Mouse (Mus musculus) Muller cell, postnatal 12 days (primary cell): Measurements from ENCODE around the gene Plxnc1.

ENCODE experiments used
- DNase-seq: peaks from one replicate; pipeline ENCODE4 v3.0.0-alpha.2; 2015; ENCODE audit errors: inconsistent ontology term

Plxnc1 gene

DNA sequence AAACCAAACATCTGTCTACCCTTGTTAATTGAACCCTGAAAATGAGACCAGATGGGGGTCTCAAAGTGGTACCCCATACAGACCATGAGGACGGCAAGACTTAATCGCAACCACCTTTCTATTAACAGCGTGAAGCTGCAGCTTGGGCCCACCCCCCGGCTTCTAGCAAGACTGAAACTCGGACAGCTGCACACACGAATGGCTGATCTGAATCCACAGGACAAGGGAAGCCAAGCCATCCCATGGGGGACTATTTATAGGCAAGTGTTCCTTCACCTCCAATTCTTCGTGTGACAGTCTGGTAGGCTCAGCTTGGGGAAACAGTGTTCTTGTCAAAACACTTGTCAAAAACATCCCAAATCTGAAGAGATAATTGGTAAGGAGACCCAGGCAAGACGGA is 24.1 kb downstream of the Plxnc1 start:
- no peak for DNase-seq

DNA sequence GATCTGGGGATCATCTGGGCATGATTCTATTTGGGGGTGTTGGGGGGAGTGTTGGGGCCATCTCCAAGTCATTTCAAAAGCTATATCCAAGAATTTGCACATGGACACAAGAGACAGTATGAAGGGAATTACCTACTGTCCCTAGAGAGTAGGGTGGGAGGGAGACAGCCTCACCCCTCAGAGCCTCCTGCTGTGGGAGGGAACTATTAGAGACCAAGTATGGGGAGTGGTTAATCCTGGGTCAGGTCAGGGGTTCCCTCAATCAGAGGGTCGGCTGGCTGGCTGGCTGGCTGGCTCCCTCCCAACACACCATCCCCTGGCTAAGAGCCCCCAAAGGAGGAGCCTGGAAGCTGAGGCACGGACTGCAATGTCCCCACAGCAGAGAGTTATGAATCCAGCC is 24.7 kb downstream of the Plxnc1 start:
- no peak for DNase-seq

DNA sequence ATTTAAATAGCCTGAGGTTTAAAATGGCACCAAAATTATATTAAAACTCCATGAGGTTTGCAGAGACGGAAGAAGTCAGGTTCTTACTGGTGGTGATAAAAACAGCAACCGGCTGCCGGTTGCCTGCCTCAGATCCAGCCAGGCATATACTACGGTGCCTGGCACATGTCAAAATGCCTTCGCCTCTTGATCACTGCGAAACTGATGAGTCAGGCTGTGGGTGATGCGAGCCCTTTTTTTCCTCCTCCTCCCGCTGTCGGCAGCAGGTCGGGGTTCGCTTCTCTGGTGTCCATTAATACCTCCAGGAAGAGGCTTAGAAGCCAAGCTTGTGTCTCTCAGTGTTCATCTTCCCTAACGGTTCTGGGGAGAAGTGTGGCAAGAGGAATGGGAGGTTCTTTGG is 25.1 kb downstream of the Plxnc1 start:
- DNase-seq, result peak; percentile 43

DNA sequence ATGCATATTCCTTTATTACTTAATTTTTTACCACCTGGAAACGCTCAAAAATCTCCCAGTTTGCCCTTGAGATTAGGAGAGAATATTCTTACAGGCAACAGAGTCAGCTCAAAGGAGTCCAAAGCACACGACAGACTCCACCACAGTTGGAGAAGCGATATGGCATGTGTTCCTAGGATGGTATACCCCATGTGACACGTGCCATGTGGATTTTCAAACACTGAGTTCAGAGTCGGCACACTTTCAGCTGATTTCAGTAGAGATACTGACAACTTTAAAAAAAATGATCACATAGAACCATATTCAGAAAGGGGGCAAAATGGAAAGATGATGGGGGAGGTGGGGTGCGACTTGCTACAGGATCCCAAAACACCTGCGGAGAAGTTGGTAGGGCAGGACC is 26.0 kb downstream of the Plxnc1 start:
- no peak for DNase-seq

DNA sequence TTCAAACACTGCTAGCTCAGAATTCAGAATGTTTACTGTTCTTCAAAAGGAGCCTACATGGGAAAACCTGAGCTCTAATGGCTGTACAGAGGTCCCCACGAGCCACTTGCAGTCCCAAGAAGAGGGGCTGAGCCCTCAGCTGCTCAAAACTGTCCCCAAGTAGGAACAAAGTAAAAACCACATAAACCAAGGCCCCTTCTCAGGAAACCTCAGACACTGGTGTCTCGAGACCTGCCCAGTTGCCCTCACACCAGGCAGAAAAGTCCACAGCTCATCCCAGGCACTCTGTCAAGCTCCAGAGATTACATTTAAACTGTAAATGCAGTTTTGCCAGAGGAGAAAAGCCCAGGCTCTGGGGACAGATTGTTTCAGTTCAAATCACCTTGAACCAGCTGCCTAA is 26.6 kb downstream of the Plxnc1 start:
- no peak for DNase-seq

DNA sequence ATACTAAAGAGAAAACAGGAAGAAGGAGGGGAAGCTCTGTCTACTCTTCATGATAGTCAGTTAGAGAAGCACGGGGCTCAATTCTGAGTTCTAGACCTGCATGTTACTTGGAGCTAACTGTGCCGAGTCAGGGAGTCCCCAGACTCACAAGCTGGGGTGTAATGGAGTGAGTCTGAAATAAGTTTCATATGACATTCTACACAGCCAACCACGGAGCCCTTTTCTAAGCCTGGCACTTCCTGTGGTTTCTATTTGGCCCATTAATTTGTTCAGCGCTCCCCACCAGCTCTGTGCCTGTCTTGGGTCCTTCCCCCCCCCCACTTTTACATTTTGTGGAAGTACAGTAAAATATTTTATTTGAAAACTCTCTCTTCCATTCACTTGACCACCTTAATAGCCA is 27.3 kb downstream of the Plxnc1 start:
- DNase-seq, result no peak

DNA sequence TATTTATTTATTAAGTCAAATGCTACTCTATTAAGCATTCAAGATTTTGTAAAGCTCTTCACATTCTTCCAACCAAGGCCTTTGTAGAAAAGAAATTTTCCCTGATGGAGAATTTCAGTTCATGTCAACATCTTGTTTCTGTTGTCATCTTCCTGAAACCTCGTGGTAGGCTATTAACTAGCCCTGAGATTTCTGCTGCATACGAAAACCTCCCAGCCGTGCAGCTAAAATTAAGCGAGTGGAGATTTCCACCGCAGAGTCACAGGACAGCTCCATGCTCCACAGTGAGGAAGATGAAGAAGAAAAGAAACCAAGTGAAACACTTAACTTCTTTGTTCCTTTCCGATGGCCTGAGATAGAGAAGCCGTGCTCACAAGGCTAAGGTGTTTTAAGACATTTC is 28.0 kb downstream of the Plxnc1 start:
- DNase-seq, result no peak

DNA sequence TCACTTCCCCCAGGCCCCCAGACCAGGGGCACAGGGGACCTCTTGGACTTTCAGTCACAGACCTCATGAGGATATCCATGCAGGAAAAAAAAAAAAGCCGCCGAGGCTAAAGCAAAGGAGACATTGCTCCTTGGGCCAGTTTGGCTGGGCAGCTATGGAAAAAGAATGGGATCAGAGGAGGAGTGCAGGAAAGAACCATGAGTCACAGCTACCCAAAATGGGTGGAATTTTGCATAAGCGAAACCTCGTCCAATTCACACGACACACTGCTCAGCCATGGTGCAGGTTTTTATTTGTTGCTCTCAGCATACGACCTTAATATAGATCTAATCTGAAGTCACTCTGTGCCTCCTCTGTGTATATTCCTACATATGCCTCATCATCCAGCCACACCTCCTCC is 28.9 kb downstream of the Plxnc1 start:
- DNase-seq, result no peak

DNA sequence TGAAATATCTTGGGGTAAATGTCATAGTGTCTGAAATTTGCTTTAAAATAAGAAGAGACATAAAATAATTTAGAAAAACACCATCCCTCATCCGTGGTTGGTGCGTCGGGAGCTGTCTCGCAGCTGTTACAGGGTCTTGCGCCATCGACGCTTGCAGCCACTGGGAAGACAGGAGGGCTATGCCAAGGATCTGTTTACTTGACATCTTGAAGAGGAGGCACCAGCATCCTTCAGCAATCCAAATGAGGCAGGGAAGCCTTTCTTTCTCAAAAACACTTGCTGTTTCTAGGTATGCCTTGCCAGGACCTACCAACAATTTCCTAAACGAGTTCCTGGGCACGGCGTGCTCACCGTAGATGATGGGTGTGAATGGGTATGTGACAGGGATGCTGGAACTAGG is 30.6 kb downstream of the Plxnc1 start:
- DNase-seq, result no peak

DNA sequence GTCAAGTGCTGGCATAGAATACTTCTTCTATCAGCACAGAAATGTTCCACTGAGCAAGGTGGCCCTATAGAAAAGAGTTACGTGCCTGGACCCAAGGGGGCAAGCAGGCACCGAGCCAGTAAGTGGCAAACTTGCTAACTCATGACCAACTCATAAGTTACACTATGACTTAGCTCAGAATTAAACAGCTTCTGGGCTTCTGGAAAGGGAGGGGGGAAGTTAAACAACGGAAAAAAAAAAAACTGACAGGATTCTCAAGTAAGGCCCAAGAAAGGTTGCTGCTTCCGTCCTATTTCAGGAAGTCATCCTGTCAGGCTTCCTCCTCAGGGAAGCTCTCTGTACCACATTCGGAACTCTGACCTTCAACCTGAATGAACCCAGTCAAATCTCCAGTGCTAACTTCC is 31.3 kb downstream of the Plxnc1 start:
- DNase-seq, result no peak

DNA sequence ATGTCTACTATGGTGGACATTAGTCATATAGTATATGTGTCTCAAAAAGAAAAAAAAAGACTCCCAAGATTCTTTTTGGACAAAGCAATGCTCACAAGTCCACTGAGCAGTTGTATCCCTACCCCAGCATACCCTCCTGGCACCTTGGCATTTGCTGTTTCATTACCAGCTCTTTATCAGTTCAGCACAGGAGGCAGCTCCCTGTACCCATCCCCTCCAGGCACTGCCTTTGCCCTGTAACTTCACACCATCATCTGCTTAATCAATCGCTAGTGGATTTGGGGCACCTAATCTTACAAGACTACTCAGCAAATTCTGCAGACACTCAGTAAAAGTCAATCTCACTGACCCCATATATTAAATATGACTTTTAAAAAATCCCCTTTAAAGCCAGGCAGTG is 32.1 kb downstream of the Plxnc1 start:
- no peak for DNase-seq

DNA sequence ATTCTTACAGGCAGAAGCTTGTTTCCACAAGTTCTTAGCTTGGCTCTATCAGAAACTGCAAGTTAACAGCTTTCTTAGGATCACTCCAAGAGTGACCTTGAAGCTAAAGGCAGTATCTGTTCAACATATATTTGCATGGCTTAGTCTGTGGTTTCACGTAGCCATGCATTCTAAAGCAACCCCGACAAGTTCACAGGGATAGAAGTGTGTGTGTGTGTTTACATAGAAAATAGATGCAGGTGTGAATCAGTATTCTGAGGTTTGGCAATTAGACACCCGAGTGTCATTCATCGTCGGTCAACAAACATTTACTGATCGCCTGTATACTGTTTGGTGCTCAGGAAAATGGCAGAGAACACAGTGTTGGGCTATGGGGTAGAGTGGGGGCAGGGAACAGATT is 33.5 kb downstream of the Plxnc1 start:
- DNase-seq, result no peak

DNA sequence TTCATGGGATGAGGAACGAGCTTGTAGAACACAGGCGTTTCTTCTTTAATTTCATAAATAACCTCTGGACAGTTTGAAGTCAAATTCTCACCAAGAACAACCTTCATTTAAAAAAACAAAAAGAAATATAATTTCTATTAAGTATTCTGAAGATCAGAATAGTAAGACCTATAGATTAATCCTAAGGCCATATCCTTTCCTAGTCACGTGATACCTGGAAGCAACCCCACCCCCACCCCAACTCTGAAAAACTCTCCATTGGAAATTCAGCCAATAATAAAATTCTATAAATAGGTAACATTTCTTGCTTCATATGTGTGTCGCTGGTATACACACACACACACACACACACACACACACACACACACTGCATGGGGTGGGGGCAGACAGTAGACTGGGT is 34.1 kb downstream of the Plxnc1 start:
- no peak for DNase-seq

DNA sequence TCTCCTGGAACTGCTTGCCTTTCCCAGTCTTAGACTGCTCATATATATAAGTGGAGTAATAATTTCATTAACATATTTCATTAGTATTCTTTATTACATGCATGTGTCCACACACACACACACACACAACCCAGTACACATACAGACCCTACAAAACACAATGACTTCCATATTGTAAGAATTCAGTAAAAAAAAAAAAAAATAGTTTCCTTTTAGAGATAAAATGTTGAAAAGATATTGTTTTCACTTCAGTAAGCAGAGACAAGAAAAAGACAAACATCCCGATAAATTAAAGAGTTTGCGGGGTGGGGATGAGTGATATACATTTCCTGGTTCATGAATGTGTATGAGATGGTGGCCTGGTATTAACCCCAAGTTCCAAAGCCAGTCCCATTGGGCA is 34.8 kb downstream of the Plxnc1 start:
- no peak for DNase-seq

DNA sequence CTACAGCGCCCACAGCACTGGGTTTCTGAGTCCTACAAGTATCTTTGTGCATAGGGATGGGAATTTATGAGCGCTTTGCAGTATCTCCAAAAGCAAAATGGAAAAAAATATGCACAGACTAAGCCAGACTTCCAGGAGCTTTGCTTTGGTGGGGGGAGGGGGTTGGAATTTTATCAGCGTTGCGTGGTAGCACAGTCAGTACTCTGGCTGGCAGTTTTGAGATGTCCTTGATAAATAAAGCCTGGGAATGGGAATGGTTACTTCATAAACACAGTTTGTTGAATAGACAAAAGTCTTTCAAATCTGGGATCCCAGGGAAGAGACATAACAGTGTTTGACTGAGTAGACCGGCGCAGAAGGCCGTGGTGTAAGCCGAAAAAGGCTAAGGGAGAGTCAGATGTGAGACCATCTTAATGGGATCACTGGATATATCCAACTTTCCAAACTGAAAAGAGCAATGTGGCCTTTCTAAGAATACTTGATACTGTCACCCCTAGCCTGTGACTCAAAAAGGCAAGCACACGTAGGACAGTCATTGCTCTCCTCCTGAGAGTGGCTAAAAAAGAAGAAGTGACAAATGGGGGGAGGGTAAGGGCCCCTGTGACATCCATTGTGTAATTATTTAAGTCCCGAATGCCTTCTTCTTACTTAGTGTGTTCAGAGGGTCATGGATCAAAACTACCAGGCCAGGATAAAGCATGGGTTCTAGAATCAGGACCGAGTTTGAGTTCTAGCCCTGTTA is 35.5 kb downstream of the Plxnc1 start:
- DNase-seq, result peak; percentile 12

DNA sequence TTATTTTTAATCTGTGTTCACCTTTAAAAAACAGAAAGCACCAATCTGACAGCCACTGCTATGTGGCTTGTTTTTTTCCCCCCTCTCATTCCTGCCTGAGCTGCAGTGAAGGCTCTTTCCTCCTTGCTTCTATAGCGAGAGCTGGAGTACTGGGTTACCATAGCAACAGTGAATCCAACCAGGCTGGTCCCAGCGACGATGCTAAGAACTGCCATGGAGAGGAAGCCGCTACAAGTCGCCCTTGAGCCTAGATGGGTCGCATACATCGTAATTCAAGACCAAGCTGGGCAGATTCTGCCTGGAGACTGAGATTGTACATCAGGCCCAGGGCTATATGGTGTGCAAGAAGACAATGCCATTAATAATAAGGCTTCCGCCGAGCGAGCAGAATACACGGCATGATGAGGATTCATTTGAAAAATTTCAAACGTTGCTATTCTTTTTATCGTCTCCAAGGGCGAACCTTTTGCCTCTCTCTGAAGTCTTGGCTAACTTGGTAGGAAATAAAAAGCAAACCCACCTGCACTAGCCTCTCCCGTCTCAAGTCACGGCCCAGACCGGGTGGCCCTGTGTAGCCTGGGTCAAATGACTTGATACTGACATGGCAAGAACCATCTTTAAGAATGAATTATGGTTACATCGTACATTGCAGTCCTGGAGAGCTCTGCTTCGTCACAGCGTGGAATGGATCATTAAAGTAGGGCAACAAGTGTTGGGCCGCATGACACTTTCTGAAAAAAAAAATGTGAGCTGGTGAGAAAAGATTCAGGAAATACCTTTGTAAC is 38.8 kb downstream of the Plxnc1 start:
- DNase-seq, result peak; percentile 14

DNA sequence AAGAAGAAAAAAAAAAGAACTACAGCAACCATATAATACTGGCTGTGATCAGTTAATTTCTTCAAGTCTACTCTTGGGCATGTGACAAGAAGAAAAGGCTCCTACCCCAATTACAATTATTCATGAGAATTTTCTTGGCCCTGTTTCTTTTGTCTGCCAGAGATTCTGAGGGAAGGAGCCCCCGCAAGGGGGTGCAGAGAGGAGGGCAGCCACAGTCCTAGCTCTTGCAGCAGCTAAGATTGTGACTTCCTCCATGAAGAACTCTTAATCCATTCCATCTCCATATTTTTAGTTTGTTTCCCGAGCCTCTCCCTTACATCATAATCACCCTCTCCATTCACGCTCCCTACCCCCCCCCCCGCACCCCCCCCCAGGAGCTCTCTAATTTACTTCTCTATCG is 39.4 kb downstream of the Plxnc1 start:
- DNase-seq, result no peak

DNA sequence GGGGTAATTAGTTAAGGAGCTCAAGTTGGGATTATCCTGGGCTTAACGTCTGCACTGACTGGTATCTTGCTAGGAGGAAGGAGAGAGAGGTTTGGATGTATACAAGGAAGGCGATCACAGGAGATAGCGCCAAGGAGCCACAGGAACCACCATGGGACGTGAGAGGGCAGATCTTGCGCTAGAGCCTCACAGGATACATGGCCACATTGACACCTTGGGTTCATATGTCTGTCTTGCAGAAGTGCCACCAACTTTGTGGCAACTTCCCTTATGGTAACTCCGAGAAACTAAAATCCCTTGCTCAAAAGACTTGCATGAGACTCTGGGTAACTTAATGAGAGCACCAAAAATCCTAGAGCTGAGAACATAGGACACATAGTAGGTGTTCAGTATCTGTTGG is 47.7 kb downstream of the Plxnc1 start:
- DNase-seq, result no peak

DNA sequence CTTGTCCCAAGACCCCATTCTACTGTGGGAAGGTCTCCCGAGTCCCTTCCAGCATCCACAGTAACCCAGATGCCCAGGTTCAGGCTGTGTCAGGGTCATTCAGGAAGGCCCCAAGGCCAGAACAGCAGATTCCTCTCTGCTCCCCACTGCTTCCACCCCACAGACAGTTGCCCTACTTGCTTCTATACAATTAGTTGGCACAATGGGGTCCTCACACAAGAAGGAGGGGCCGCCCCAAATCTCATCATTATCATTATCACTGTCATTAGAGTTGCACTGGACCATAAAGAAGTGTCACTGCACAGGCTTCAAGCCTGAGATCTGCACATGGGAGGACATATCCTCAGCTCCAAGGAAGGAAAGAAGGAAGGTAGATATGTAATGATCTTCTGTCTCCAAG is 48.3 kb downstream of the Plxnc1 start:
- no peak for DNase-seq

DNA sequence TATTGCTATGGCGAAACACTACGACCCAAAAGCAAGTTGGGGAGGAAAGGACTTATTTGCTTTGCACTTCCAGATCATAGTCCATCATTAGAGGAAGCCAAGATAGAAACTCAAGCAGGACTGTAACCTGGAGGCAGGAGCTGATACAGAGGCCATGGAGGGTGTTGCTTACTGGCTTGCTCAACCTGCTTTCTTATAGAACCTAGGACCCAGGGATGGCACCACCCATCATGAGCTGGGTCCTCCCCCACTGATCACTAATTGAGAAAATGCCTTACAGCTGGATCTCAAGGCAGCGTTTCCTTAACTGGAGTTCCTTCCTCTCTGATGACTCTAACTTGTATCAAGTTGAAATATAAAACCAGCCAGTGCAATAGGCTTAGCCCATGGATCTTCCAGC is 48.8 kb downstream of the Plxnc1 start:
- DNase-seq, result no peak

DNA sequence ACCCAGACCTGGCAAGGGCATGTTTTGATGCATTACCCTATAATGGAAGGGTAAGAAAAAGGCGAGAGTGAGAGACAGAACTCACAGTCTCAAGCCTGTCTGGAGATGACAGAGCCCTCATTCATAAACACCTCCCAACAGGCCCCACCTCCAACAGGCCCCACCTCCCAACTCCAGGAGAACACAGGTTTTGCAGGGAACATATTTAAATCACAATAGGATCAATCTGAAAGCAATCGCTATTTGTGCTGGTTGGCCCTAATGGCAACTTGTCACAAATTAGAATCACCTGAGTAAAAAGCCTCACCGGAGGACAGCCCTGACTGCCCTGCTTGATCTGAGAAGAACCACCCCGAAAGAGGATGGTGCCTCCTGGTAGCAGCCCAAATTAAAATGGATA is 54.9 kb downstream of the Plxnc1 start:
- DNase-seq, result no peak

DNA sequence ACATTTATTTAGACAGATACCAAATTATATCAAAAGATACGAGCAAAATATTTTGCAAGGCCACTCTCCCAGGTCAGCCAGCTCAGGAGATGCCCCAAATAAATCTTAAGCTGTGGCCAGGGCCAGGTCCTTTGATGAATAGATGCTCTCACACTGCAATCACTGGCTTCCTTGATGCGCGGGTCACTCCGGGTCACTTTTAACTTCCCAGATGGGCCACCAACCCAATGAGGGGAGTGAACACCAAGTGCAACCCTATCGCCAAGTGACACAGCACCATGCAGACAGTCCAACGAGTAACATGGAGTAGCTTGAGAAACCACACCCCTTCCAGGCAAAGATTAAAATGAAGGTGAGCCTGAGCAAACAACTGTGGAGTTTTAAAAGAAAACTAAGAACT is 61.4 kb downstream of the Plxnc1 start:
- DNase-seq, result no peak

DNA sequence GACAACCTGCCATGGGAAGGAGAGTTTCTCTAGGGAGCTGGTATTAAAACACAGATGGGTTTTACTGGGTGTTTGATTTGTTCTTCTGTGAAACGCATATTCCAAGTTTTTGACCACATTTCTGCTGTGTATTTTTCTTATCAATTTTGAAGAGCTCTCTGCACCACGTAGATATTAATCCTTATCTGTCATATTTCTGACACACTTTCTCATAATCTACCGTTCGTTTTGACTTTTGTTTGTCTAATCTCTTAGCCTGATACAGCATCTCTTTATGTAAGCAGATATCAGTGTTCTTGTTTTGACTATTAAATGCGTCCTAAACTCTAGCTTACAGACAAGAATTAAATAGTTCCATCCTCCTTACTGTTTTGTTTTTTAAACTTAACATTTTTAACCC is 73.1 kb downstream of the Plxnc1 start:
- no peak for DNase-seq

DNA sequence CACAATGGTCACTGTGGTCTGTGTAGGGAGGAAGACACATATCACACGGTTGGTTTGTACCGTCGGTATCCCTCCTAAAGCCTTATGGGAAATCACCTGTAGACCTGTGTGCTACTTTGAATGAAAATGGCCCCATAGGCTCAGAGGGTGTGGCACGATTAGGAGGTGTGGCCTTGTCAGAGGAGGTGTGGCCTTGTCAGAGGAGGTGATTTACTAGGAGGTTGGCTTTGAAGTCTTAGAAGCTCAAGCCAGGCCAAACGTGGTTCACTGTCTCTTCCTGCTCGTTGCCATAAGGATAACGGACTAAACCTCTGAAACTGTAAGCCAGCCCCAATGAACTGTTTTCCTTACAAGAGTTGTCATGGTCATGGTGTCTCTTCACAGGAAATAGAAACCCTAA is 73.5 kb downstream of the Plxnc1 start:
- no peak for DNase-seq
